Comparison of ENCODE assay signal across 9 mouse cellular contexts in the genomic region with DNA sequence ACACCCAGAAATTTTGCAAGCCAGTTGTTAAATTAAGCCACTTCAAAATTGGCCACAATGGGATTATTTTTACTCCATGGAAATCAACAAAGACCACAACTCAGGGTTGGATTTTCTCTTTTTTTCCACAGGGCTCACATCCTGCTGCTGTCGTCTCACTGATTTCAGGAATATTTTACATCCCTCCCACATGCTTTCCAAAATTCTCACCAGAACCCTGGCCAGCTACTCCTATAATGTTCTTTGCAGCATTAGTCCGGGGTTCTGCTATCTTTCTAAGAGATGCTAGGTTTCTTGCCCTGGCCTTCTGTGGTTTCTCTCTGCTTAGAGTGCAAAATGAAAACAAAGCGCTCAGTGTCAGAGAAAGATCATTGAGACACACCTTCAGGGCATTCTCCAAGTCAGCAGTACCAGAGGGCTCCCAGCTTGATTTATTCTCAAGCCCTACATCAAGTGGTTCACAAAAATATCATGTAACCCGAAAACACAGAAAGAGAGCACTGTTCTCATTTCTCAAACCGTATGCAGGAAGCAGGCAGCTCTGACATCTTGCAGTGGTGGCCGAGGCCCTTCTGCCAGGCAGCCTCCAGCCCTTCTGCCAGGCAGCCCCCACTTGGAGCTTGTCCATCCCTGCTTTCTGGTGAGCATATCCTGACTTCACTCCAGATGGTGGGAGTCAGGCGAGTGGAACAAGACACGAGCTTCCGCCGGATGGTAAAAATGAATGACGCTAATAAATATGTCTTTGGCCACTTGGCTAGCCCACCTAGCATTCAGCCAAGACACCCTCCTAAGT.
DNase-seq lines count a peak whose midpoint lies in the region; ATAC-seq and TF ChIP-seq lines count a peak whose summit lies in the region.
"Had no signal": no experiment of that assay in that cellular context is flagged by ENCODE, and none has a peak within 500 bp of the region (broad histone marks: within the 10 kb centered on the region; RNA-seq: fewer than 3 reads in every experiment).

No protein-coding gene starts in this region.

- in situ Hi-C loops in Patski (cut with MboI; ENCODE audit: low pct_unique_long_range_greater_than_20kb) = no loop called here

- H3K27me3 ChIP-seq in Patski = no peaks in the 10 kb centered on the region
- no peaks in the 10 kb centered on the region for H3K27me3 ChIP-seq in embryonic facial prominence, embryonic 12.5 days
- H3K27me3 ChIP-seq in neural tube, embryonic 11.5 days (ENCODE audit: control insufficient read depth, insufficient read depth, low read length) = no peaks in the 10 kb centered on the region
- H3K27me3 ChIP-seq in liver, embryonic 11.5 days (replicated peaks; ENCODE audit: control insufficient read depth, insufficient read depth, low read length) = no peaks in the 10 kb centered on the region

- 29% methylated on average over 11 of the region's 11 CpGs for WGBS in embryonic facial prominence, embryonic 12.5 days
- WGBS in neural tube, embryonic 11.5 days = 60% methylated on average over 11 of the region's 11 CpGs
- 68% methylated on average over 11 of the region's 11 CpGs for WGBS in liver, embryonic 11.5 days

- no peaks in the 10 kb centered on the region for H3K36me3 ChIP-seq in embryonic facial prominence, embryonic 12.5 days
- H3K36me3 ChIP-seq in neural tube, embryonic 11.5 days (ENCODE audit: control insufficient read depth, insufficient read depth, low read length) = no peaks in the 10 kb centered on the region
- no peaks in the 10 kb centered on the region for H3K36me3 ChIP-seq in liver, embryonic 11.5 days (ENCODE audit: control insufficient read depth, insufficient read depth, low read length)

- peak; percentile 57 for ATAC-seq in Patski
- no peak for ATAC-seq in embryonic facial prominence, embryonic 12.5 days (ENCODE audit: insufficient number of reproducible peaks, insufficient read depth, low FRiP score, low TSS enrichment)
- ATAC-seq in neural tube, embryonic 11.5 days (ENCODE audit: insufficient read depth, low FRiP score, low TSS enrichment) = no peak
- no peak for ATAC-seq in liver, embryonic 11.5 days (replicated peaks; ENCODE audit: low FRiP score)

- POLR2A ChIA-PET in Patski (lab: Charles Lee) = interaction anchor here (0.7 to 1.9 kb wide), 3 partner anchors 233 to 826 kb away, joined by 3 to 6 read pairs (median 6); no protein-coding TSS in a partner anchor

- DNase-seq in 3T3-L1 (ENCODE audit: low read depth, low spot score) = peak; percentile 72
- peak; percentile 28 for DNase-seq in Patski (ENCODE audit: low read depth, low spot score)
- DNase-seq in layer of hippocampus, adult 9-11 months = peak; percentile 57
- DNase-seq in neural tube, embryonic 11.5 days (ENCODE audit: low spot score) = peak; percentile 12
- DNase-seq in T-cell, adult 2 months (ENCODE audit: low spot score) = no peak
- no peak for DNase-seq in B cell, adult 2 months
- no peak for DNase-seq in liver, embryonic 11.5 days (ENCODE audit: low spot score)

- peaks cover 8% of the 10 kb centered on the region; the same call in 1 of the 2 replicates for H3K4me1 ChIP-seq in embryonic facial prominence, embryonic 12.5 days
- H3K4me1 ChIP-seq in neural tube, embryonic 11.5 days (ENCODE audit: control insufficient read depth, insufficient read depth, low read length) = peaks cover 6% of the 10 kb centered on the region; the same call in 1 of the 2 replicates
- no peaks in the 10 kb centered on the region for H3K4me1 ChIP-seq in liver, embryonic 11.5 days (replicated peaks; ENCODE audit: control insufficient read depth, insufficient read depth, low read length)

- H3K27ac ChIP-seq in embryonic facial prominence, embryonic 12.5 days = peak overlapping the region; percentile 31
- no peak overlapping the region for H3K27ac ChIP-seq in neural tube, embryonic 11.5 days (ENCODE audit: low read depth, low read length)
- no peak overlapping the region for H3K27ac ChIP-seq in liver, embryonic 11.5 days (ENCODE audit: low read depth, low read length)
- H3K27ac ChIP-seq: liver, embryonic 14.5 days had no signal

- CTCF ChIA-PET in Patski (lab: Charles Lee) = interaction anchor here (1.7 kb wide), 1 partner anchor 10 kb away, joined by 3 read pairs; no protein-coding TSS in a partner anchor

- H3K4me2 ChIP-seq in embryonic facial prominence, embryonic 12.5 days (replicated peaks) = no peak overlapping the region
- no peak overlapping the region for H3K4me2 ChIP-seq in neural tube, embryonic 11.5 days (ENCODE audit: low read depth)
- H3K4me2 ChIP-seq in liver, embryonic 11.5 days = no peak overlapping the region

- TF ChIP-seq CTCF in Patski (IDR thresholded peaks at IDR 0.05) = no peak

- H3K9ac ChIP-seq in embryonic facial prominence, embryonic 12.5 days = no peak overlapping the region
- H3K9ac ChIP-seq in neural tube, embryonic 11.5 days (ENCODE audit: low read length) = no peak overlapping the region
- no peak overlapping the region for H3K9ac ChIP-seq in liver, embryonic 11.5 days (ENCODE audit: low read depth, low read length)
- H3K9ac ChIP-seq: liver, embryonic 14.5 days had no signal

- H3K4me3 ChIP-seq in embryonic facial prominence, embryonic 12.5 days = no peak overlapping the region
- H3K4me3 ChIP-seq in neural tube, embryonic 11.5 days (ENCODE audit: low read depth, low read length) = no peak overlapping the region
- no peak overlapping the region for H3K4me3 ChIP-seq in liver, embryonic 11.5 days (ENCODE audit: low read depth, low read length)

- H3K9me3 ChIP-seq in embryonic facial prominence, embryonic 12.5 days = no peaks in the 10 kb centered on the region
- no peaks in the 10 kb centered on the region for H3K9me3 ChIP-seq in neural tube, embryonic 11.5 days (ENCODE audit: control insufficient read depth, low read length)
- no peaks in the 10 kb centered on the region for H3K9me3 ChIP-seq in liver, embryonic 11.5 days (ENCODE audit: control insufficient read depth, low read length)

Comparison
In these comparisons a context has a peak if more than half of its experiments do, and no peak if none do; other contexts are left out.
1. DNase-seq: peak in 3T3-L1 (single experiment), Patski (single experiment), layer of hippocampus, adult 9-11 months (single experiment) and neural tube, embryonic 11.5 days (single experiment); none in T-cell, adult 2 months (single experiment), B cell, adult 2 months (0 of 2) and liver, embryonic 11.5 days (single experiment).